Mouse (Mus musculus) limb, embryonic 15.5 days (tissue): ENCODE measurements around the gene Wwc1. TPM values are rescaled to one million over a fixed set of nuclear protein-coding genes. Genes with fewer than 3 reads are reported as not detected.
"Not testable (repeated sequence)": the region's sequence is repeated elsewhere in the genome, so short reads cannot be mapped to it uniquely, and the experiment has no call there.

Source experiments
- ATAC-seq: fragments of 200-750 bp; cut with Nextera tagmentation; 2 replicates; pipeline ENCODE4 v1.8.0; 2017; ENCODE audit warnings: low read depth, moderate TSS enrichment; ENCODE audit not compliant: insufficient number of reproducible peaks, low FRiP score, low TSS enrichment
- H3K27ac ChIP-seq: fragments of 300-500 bp; sonication (generic); 2 replicates; pipeline ENCODE4 v1.5.1; 2015; ENCODE audit warnings: moderate library complexity, mild to moderate bottlenecking, inconsistent platforms
- H3K27me3 ChIP-seq: fragments of 300-500 bp; sonication (generic); 2 replicates; pipeline ENCODE4 v1.6.1; 2015; ENCODE audit warnings: inconsistent platforms
- H3K36me3 ChIP-seq: fragments of 300-500 bp; sonication (generic); 2 replicates; pipeline ENCODE4 v1.6.1; 2015; ENCODE audit warnings: inconsistent platforms
- H3K4me1 ChIP-seq: fragments of 300-500 bp; sonication (generic); 2 replicates; pipeline ENCODE4 v1.6.1; 2015; ENCODE audit warnings: inconsistent platforms
- H3K4me2 ChIP-seq: fragments of 300-500 bp; sonication (generic); 2 replicates; pipeline ENCODE4 v1.6.1; 2015; ENCODE audit warnings: mild to moderate bottlenecking, inconsistent platforms
- H3K4me3 ChIP-seq: fragments of 300-500 bp; sonication (generic); 2 replicates; pipeline ENCODE4 v1.5.1; 2015; ENCODE audit warnings: mild to moderate bottlenecking, inconsistent platforms
- H3K9ac ChIP-seq: fragments of 300-500 bp; sonication (generic); 2 replicates; pipeline ENCODE4 v1.6.1; 2015; ENCODE audit warnings: inconsistent platforms
- H3K9me3 ChIP-seq: fragments of 300-500 bp; sonication (generic); 2 replicates; pipeline ENCODE4 v1.6.1; 2016; ENCODE audit warnings: inconsistent platforms
- WGBS: fragments of 180-500 bp; shearing (Covaris S2); methylation state at CpG from one replicate; pipeline ENCODE4 v1.1.7; 2015; 5-methylcytosine and 5-hydroxymethylcytosine counted together
- polyA plus RNA-seq: library from polyadenylated mRNA; unstranded; fragments of >200 nt; fragmentation: Nextera tagmentation; extraction: Ambion mirVana; gene quantifications from 2 replicates; pipeline ENCODE4 v1.2.1, GENCODE M21; 2015

Wwc1 gene
- polyA plus RNA-seq, 1 experiment from 2014 or later, result 6.0 TPM

GRCm38 (mm10) chr11:35864981-35865604 is 115.2 kb downstream of the Wwc1 start:
- H3K9ac ChIP-seq, result no peak overlapping the region
- peak; percentile 73 for ATAC-seq
- no peak overlapping the region for H3K4me2 ChIP-seq
- H3K9me3 ChIP-seq, result no peaks in the 10 kb centered on the region
- no peak overlapping the region for H3K4me3 ChIP-seq
- no peak overlapping the region for H3K27ac ChIP-seq
- H3K36me3 ChIP-seq, result 0 out of 2 replicates have a peak, but pooled peaks cover 3% of the 10 kb centered on the region
- no peaks in the 10 kb centered on the region for H3K27me3 ChIP-seq
- H3K4me1 ChIP-seq, result peaks cover 13% of the 10 kb centered on the region
- 27% methylated on average over 9 of the region's 9 CpGs for WGBS

- Histone ChIP-seq H3K9ac (no peak overlapping the region), H3K4me2 (no peak overlapping the region), H3K4me3 (no peak overlapping the region), H3K4me1 (peaks cover 13% of the 10 kb centered on the region), H3K36me3 (0 out of 2 replicates have a peak, but pooled peaks cover 3% of the 10 kb centered on the region), H3K9me3 (no peaks in the 10 kb centered on the region), H3K27me3 (no peaks in the 10 kb centered on the region), H3K27ac (no peak overlapping the region)
- no peak for ATAC-seq
- WGBS, result 89% methylated on average over 5 of the region's 5 CpGs
Observed at GRCm38 (mm10) chr11:35863653-35864052, 116.7 kb downstream of the Wwc1 start.

GRCm38 (mm10) chr11:35857395-35858067 is 122.8 kb downstream of the Wwc1 start:
- no peaks in the 10 kb centered on the region for H3K9me3 ChIP-seq
- H3K9ac ChIP-seq, result no peak overlapping the region
- no peak overlapping the region for H3K4me2 ChIP-seq
- no peak overlapping the region for H3K4me3 ChIP-seq
- H3K27me3 ChIP-seq, result no peaks in the 10 kb centered on the region
- no peak overlapping the region for H3K27ac ChIP-seq
- no peaks in the 10 kb centered on the region for H3K36me3 ChIP-seq
- no peaks in the 10 kb centered on the region for H3K4me1 ChIP-seq
- WGBS, result 83% methylated on average over 12 of the region's 12 CpGs
- ATAC-seq, result no peak

- Histone ChIP-seq H3K4me1 (no peaks in the 10 kb centered on the region), H3K27me3 (no peaks in the 10 kb centered on the region), H3K36me3 (no peaks in the 10 kb centered on the region), H3K4me3 (no peak overlapping the region), H3K4me2 (no peak overlapping the region), H3K9me3 (no peaks in the 10 kb centered on the region), H3K9ac (no peak overlapping the region), H3K27ac (no peak overlapping the region)
- no peak for ATAC-seq
- 53% methylated on average over 11 of the region's 11 CpGs for WGBS
Observed at GRCm38 (mm10) chr11:35856359-35857040, 123.8 kb downstream of the Wwc1 start.

GRCm38 (mm10) chr11:35855567-35855966 is 124.8 kb downstream of the Wwc1 start:
- Histone ChIP-seq H3K4me2 (no peak overlapping the region), H3K9ac (no peak overlapping the region), H3K9me3 (no peaks in the 10 kb centered on the region), H3K36me3 (no peaks in the 10 kb centered on the region), H3K27ac (no peak overlapping the region), H3K27me3 (no peaks in the 10 kb centered on the region), H3K4me1 (no peaks in the 10 kb centered on the region), H3K4me3 (no peak overlapping the region)
- ATAC-seq, result no peak
- 91% methylated on average over 7 of the region's 9 CpGs for WGBS

GRCm38 (mm10) chr11:35854941-35855340 is 125.4 kb downstream of the Wwc1 start:
- Histone ChIP-seq H3K4me2 (no peak overlapping the region), H3K27ac (no peak overlapping the region), H3K27me3 (no peaks in the 10 kb centered on the region), H3K4me3 (no peak overlapping the region), H3K4me1 (no peaks in the 10 kb centered on the region), H3K9me3 (no peaks in the 10 kb centered on the region), H3K9ac (no peak overlapping the region), H3K36me3 (no peaks in the 10 kb centered on the region)
- 81% methylated on average over 5 of the region's 5 CpGs for WGBS
- no peak for ATAC-seq

- WGBS, result 89% methylated on average over 4 of the region's 4 CpGs
- Histone ChIP-seq H3K4me1 (no peaks in the 10 kb centered on the region), H3K27me3 (no peaks in the 10 kb centered on the region), H3K36me3 (no peaks in the 10 kb centered on the region), H3K9me3 (no peaks in the 10 kb centered on the region), H3K4me2 (no peak overlapping the region), H3K4me3 (no peak overlapping the region), H3K27ac (no peak overlapping the region), H3K9ac (no peak overlapping the region)
- ATAC-seq, result no peak
Observed at GRCm38 (mm10) chr11:35853651-35854050, 126.7 kb downstream of the Wwc1 start.

GRCm38 (mm10) chr11:35852731-35853130 is 127.6 kb downstream of the Wwc1 start:
- no peak overlapping the region for H3K27ac ChIP-seq
- H3K4me2 ChIP-seq, result no peak overlapping the region
- no peaks in the 10 kb centered on the region for H3K27me3 ChIP-seq
- no peaks in the 10 kb centered on the region for H3K9me3 ChIP-seq
- WGBS, result 56% methylated on average over 4 of the region's 4 CpGs
- H3K4me1 ChIP-seq, result no peaks in the 10 kb centered on the region
- no peak overlapping the region for H3K9ac ChIP-seq
- H3K36me3 ChIP-seq, result no peaks in the 10 kb centered on the region
- no peak overlapping the region for H3K4me3 ChIP-seq
- ATAC-seq, result no peak

- Histone ChIP-seq H3K9me3 (no peaks in the 10 kb centered on the region), H3K9ac (no peak overlapping the region), H3K4me3 (no peak overlapping the region), H3K4me2 (no peak overlapping the region), H3K36me3 (0 out of 2 replicates have a peak, but pooled peaks cover 3% of the 10 kb centered on the region), H3K27ac (no peak overlapping the region), H3K4me1 (no peaks in the 10 kb centered on the region), H3K27me3 (no peaks in the 10 kb centered on the region)
- 82% methylated on average over 9 of the region's 9 CpGs for WGBS
- no peak for ATAC-seq
Observed at GRCm38 (mm10) chr11:35844299-35844698, 136.0 kb downstream of the Wwc1 start.

GRCm38 (mm10) chr11:35842560-35842959 is 137.8 kb downstream of the Wwc1 start:
- H3K4me2 ChIP-seq, H3K4me1 ChIP-seq, H3K4me3 ChIP-seq, H3K36me3 ChIP-seq, H3K9me3 ChIP-seq, H3K27me3 ChIP-seq, H3K9ac ChIP-seq, H3K27ac ChIP-seq, ATAC-seq: not testable (repeated sequence)
- 83% methylated on average over 4 of the region's 4 CpGs for WGBS

GRCm38 (mm10) chr11:35841738-35842325 is 138.5 kb downstream of the Wwc1 start:
- Histone ChIP-seq H3K27ac (no peak overlapping the region), H3K4me2 (no peak overlapping the region), H3K9ac (no peak overlapping the region), H3K4me1 (peaks cover 4% of the 10 kb centered on the region; the same call in 1 of the 2 replicates), H3K36me3 (0 out of 2 replicates have a peak, but pooled peaks cover 3% of the 10 kb centered on the region), H3K27me3 (no peaks in the 10 kb centered on the region), H3K4me3 (no peak overlapping the region), H3K9me3 (no peaks in the 10 kb centered on the region)
- ATAC-seq, result no peak
- WGBS, result 86% methylated on average over 21 of the region's 21 CpGs

GRCm38 (mm10) chr11:35840806-35841205 is 139.5 kb downstream of the Wwc1 start:
- not testable (repeated sequence) for H3K9ac ChIP-seq, ATAC-seq, H3K4me2 ChIP-seq, H3K9me3 ChIP-seq, H3K36me3 ChIP-seq, H3K27ac ChIP-seq, H3K4me3 ChIP-seq, H3K27me3 ChIP-seq, H3K4me1 ChIP-seq
- 87% methylated on average over 4 of the region's 4 CpGs for WGBS
